Mouse (Mus musculus) MEL (cell line): ENCODE results near the gene Wdr62. TPM values are rescaled to one million over a fixed set of nuclear protein-coding genes. Genes with fewer than 3 reads are reported as not detected.
A peak's percentile ranks its signal among the peaks of the same experiment; 100 is the strongest.

ENCODE experiments used
- DNase-seq: peaks from one replicate; pipeline ENCODE4 v3.0.0; 2011; ENCODE audit warnings: low read depth, low spot score
- H3K27ac ChIP-seq: 2 replicates; pipeline ENCODE4 v1.5.1; 2012; ENCODE audit warnings: low read depth, mild to moderate bottlenecking, control low read depth, low read length, moderate library complexity; ENCODE audit not compliant: control insufficient read depth
- H3K27me3 ChIP-seq, 2 experiments: fragments of 150-350 bp in 1 of 2; sonication (generic) in 1 of 2; 2 replicates each; pipeline ENCODE4 v1.6.1; 2012; ENCODE audit warnings: low read length in 2 of 2, mild to moderate bottlenecking in 2 of 2, improper control_type of control experiment in 1 of 2, moderate library complexity in 1 of 2; ENCODE audit not compliant: insufficient read depth in 2 of 2, control insufficient read depth in 1 of 2
- H3K36me3 ChIP-seq, 2 experiments: 2 replicates each; pipeline ENCODE4 v1.6.1; 2012 to 2014; ENCODE audit warnings: low read length in 2 of 2, improper control_type of control experiment in 1 of 2, inconsistent platforms in 1 of 2, mild to moderate bottlenecking in 1 of 2; ENCODE audit not compliant: insufficient read depth in 2 of 2, control insufficient read depth in 1 of 2
- H3K4me1 ChIP-seq, 2 experiments: fragments of 150-350 bp in 1 of 2; sonication (generic) in 1 of 2; 2 replicates each; pipeline ENCODE4 v1.6.1; 2012; ENCODE audit warnings: low read length in 2 of 2, improper control_type of control experiment in 1 of 2, mild to moderate bottlenecking in 1 of 2; ENCODE audit not compliant: insufficient read depth in 2 of 2, control insufficient read depth in 1 of 2
- H3K4me3 ChIP-seq, 2 experiments: fragments of 150-350 bp in 1 of 2; sonication (generic) in 1 of 2; 2 replicates each; pipeline ENCODE4 v1.5.1; 2012; ENCODE audit warnings: low read depth in 2 of 2, low read length in 2 of 2, mild to moderate bottlenecking in 2 of 2, moderate library complexity in 2 of 2, control low read depth in 1 of 2, improper control_type of control experiment in 1 of 2; ENCODE audit not compliant: control insufficient read depth in 1 of 2, insufficient read depth in 1 of 2
- H3K79me2 ChIP-seq: 2 replicates; pipeline ENCODE4 v1.6.1; 2012; ENCODE audit warnings: mild to moderate bottlenecking, low read length, moderate library complexity; ENCODE audit not compliant: control insufficient read depth, poor library complexity, insufficient read depth
- H3K9ac ChIP-seq: 2 replicates; pipeline ENCODE4 v1.6.1; 2012; ENCODE audit warnings: low read depth, mild to moderate bottlenecking, control low read depth, low read length, moderate library complexity; ENCODE audit not compliant: control insufficient read depth, poor library complexity, severe bottlenecking
- H3K9me3 ChIP-seq: fragments of 150-350 bp; sonication (generic); replicated peaks from 2 replicates; pipeline ENCODE4 v1.6.1; 2012; ENCODE audit warnings: mild to moderate bottlenecking, low read length, improper control_type of control experiment, moderate library complexity; ENCODE audit not compliant: insufficient read depth
- BHLHE40 ChIP-seq: IDR thresholded peaks from 2 replicates; pipeline ENCODE4 v1.6.1; 2012; ENCODE audit warnings: low read depth, mild to moderate bottlenecking, inconsistent platforms, low read length, improper control_type of control experiment, borderline replicate concordance
- CHD1 ChIP-seq: IDR thresholded peaks from 2 replicates; pipeline ENCODE4 v1.6.1; 2012; ENCODE audit warnings: low read depth, mild to moderate bottlenecking, inconsistent platforms, low read length, improper control_type of control experiment
- EP300 ChIP-seq, 2 experiments: IDR thresholded peaks; 2 replicates each; pipeline ENCODE4 v1.6.1; 2011; ENCODE audit warnings: improper control_type of control experiment in 2 of 2, low read length in 2 of 2, low read depth in 1 of 2, mild to moderate bottlenecking in 1 of 2
- ETS1 ChIP-seq: IDR thresholded peaks from 2 replicates; pipeline ENCODE4 v1.6.1; 2012; ENCODE audit warnings: low read depth, mild to moderate bottlenecking, inconsistent platforms, low read length, improper control_type of control experiment, moderate library complexity
- GABPA ChIP-seq: IDR thresholded peaks from 2 replicates; pipeline ENCODE4 v1.6.1; 2012; ENCODE audit warnings: low read depth, mild to moderate bottlenecking, inconsistent platforms, low read length, improper control_type of control experiment, moderate library complexity
- GATA1 ChIP-seq: IDR thresholded peaks from 2 replicates; pipeline ENCODE4 v1.6.1; 2011; ENCODE audit warnings: low read depth, low read length, improper control_type of control experiment
- JUND ChIP-seq: IDR thresholded peaks from 2 replicates; pipeline ENCODE4 v1.6.1; 2011; ENCODE audit warnings: low read depth, mild to moderate bottlenecking, improper control_type of control experiment, low read length
- MAX ChIP-seq: IDR thresholded peaks from 2 replicates; pipeline ENCODE4 v1.6.1; 2011; ENCODE audit warnings: low read length, improper control_type of control experiment
- MXI1 ChIP-seq: IDR thresholded peaks from 2 replicates; pipeline ENCODE4 v1.6.1; 2011; ENCODE audit warnings: mild to moderate bottlenecking, low read depth, low read length, improper control_type of control experiment
- MYB ChIP-seq: IDR thresholded peaks from 2 replicates; pipeline ENCODE4 v1.6.1; 2011; ENCODE audit warnings: mild to moderate bottlenecking, low read depth, low read length, improper control_type of control experiment
- MYC ChIP-seq: IDR thresholded peaks from 2 replicates; pipeline ENCODE4 v1.6.1; 2011; ENCODE audit warnings: low read depth, mild to moderate bottlenecking, low read length, improper control_type of control experiment, moderate library complexity
- NELFE ChIP-seq: IDR thresholded peaks from 2 replicates; pipeline ENCODE4 v1.6.1; 2011; ENCODE audit warnings: low read depth, low read length, improper control_type of control experiment
- POLR2AphosphoS2 ChIP-seq: IDR thresholded peaks from 2 replicates; pipeline ENCODE4 v1.6.1; 2011; ENCODE audit warnings: low read length, improper control_type of control experiment
- RCOR1 ChIP-seq: IDR thresholded peaks from 2 replicates; pipeline ENCODE4 v1.6.1; 2012; ENCODE audit warnings: low read depth, mild to moderate bottlenecking, inconsistent platforms, low read length, improper control_type of control experiment
- SIN3A ChIP-seq: IDR thresholded peaks from 2 replicates; pipeline ENCODE4 v1.6.1; 2012; ENCODE audit warnings: low read length, improper control_type of control experiment, inconsistent platforms
- TCF12 ChIP-seq: IDR thresholded peaks from 2 replicates; pipeline ENCODE4 v1.6.1; 2014; ENCODE audit warnings: low read depth, mild to moderate bottlenecking, inconsistent platforms, low read length, improper control_type of control experiment, moderate library complexity
- USF1 ChIP-seq: IDR thresholded peaks from 2 replicates; pipeline ENCODE4 v1.6.1; 2014; ENCODE audit warnings: low read depth, mild to moderate bottlenecking, inconsistent platforms, low read length, improper control_type of control experiment, moderate library complexity
- USF2 ChIP-seq, 2 experiments: IDR thresholded peaks; 2 replicates each; pipeline ENCODE4 v1.6.1; 2011 to 2012; ENCODE audit warnings: improper control_type of control experiment in 2 of 2, low read length in 2 of 2, borderline replicate concordance in 1 of 2, inconsistent platforms in 1 of 2, low read depth in 1 of 2, mild to moderate bottlenecking in 1 of 2; ENCODE audit not compliant: insufficient read depth in 1 of 2
- ZMIZ1 ChIP-seq: IDR thresholded peaks from 2 replicates; pipeline ENCODE4 v1.6.1; 2012; ENCODE audit warnings: low read depth, mild to moderate bottlenecking, inconsistent platforms, low read length, improper control_type of control experiment, moderate library complexity
- ZNF384 ChIP-seq: IDR thresholded peaks from 2 replicates; pipeline ENCODE4 v1.6.1; 2012; ENCODE audit warnings: low read depth, mild to moderate bottlenecking, inconsistent platforms, low read length, improper control_type of control experiment
- polyA plus RNA-seq, 2 experiments: library from polyadenylated mRNA; stranded (reverse) in 1 of 2; unstranded in 1 of 2; fragments of >175 nt in 1 of 2; fragments of >200 nt in 1 of 2; gene quantifications; 2 replicates each; pipeline versions ENCODE4 v1.2.1 to v1.2.4; 2012; ENCODE audit warnings: low replicate concordance in 2 of 2, low read depth in 1 of 2; ENCODE audit not compliant: insufficient read length in 2 of 2, insufficient read depth in 1 of 2, missing spikeins in 1 of 2
- total RNA-seq: library from RNA; depleted of rRNA; stranded (reverse); fragments of 300-350 nt; gene quantifications from 2 replicates; pipeline ENCODE4 v1.2.3, GENCODE M21; 2012

The Wdr62 gene
- total and polyA plus RNA-seq, 3 experiments: 6.5 to 44.8 (median 30.5) TPM

GRCm38 (mm10) chr7:30204380-30204779 lies 75.8 kb downstream of the Wdr62 start:
- peak overlapping the region; percentile 75 for H3K9ac ChIP-seq
- no peaks in the 10 kb centered on the region for H3K79me2 ChIP-seq
- H3K36me3 ChIP-seq: peaks cover 0 to 3% of the 10 kb centered on the region in 2 experiments; a peak in 1 of 4 replicates
- TF ChIP-seq MAX: peak; percentile 76
- 0 out of 2 replicates have a peak, but pooled peaks have one; percentile 26 for TF ChIP-seq RCOR1
- peak; percentile 66; the same call in 1 of the 2 replicates for TF ChIP-seq USF1
- peak; percentile 99 for TF ChIP-seq BHLHE40
- no peak for TF ChIP-seq ZNF384
- peak; percentile 65; the same call in 1 of the 2 replicates for TF ChIP-seq GATA1
- no peak for TF ChIP-seq CHD1
- no peak for TF ChIP-seq POLR2AphosphoS2
- TF ChIP-seq JUND: no peak
- TF ChIP-seq ZMIZ1: no peak
- no peak; the same call in 1 of the 2 replicates for TF ChIP-seq SIN3A
- TF ChIP-seq MYB: no peak
- no peak for TF ChIP-seq USF2 (IDR thresholded peaks at IDR 0.05; ENCODE audit: borderline replicate concordance in 1 of 2, insufficient read depth in 1 of 2, low read depth in 1 of 2, low read length in 2 of 2)
- no peak for TF ChIP-seq GABPA
- TF ChIP-seq NELFE: no peak
- no peak for TF ChIP-seq ETS1
- TF ChIP-seq MXI1: peak; percentile 94
- no peak for TF ChIP-seq TCF12
- no peak for TF ChIP-seq EP300 (IDR thresholded peaks at IDR 0.05; ENCODE audit: low read depth in 1 of 2, low read length in 2 of 2)
- TF ChIP-seq MYC: peak; percentile 76
- H3K4me1 ChIP-seq: peaks cover 0 to 4% of the 10 kb centered on the region in 2 experiments; a peak in 1 of 4 replicates
- no peaks in the 10 kb centered on the region for H3K9me3 ChIP-seq
- H3K27ac ChIP-seq: peak overlapping the region; percentile 24; the same call in 1 of the 2 replicates
- H3K27me3 ChIP-seq: peaks cover 0 to 2% of the 10 kb centered on the region in 2 experiments; a peak in 2 of 4 replicates
- peak overlapping the region; percentile 82 to 90 for H3K4me3 ChIP-seq
- peak; percentile 63 for DNase-seq
